Mouse (Mus musculus): ENCODE measurements at regions not wholly inside any gene's neighbourhood (a gene's known extent, or its start where the extent isn't known, plus 50 kb on each side); places are given as distances from the start of the nearest gene placed in this dataset.

GRCm38 (mm10) chr9:79301580-79301979 is 417.1 kb downstream of the Col12a1 start:
- H3K27me3 ChIP-seq (ENCODE audit: control insufficient read depth, insufficient read depth, low read length): no peaks in the 10 kb centered on the region

GRCm38 (mm10) chr9:79310591-79310990 is 408.0 kb downstream of the Col12a1 start:
- 50% methylated on average over 3 of the region's 3 CpGs for WGBS

More at GRCm38 (mm10) chr9:79301580-79301979, 417.1 kb downstream of the Col12a1 start:
- WGBS: 67% methylated on average over 3 of the region's 3 CpGs
- no peaks in the 10 kb centered on the region for H3K9me3 ChIP-seq (ENCODE audit: control insufficient read depth, low read length)
- H3K4me3 ChIP-seq (ENCODE audit: control insufficient read depth in 1 of 2, insufficient read depth in 1 of 2, low read depth in 1 of 2, low read length in 2 of 2): no peak overlapping the region
- no peak for ATAC-seq (ENCODE audit: insufficient number of reproducible peaks, insufficient read depth, low FRiP score, low read depth)
- H3K36me3 ChIP-seq (ENCODE audit: control insufficient read depth, insufficient read depth, low read length): no peaks in the 10 kb centered on the region
- H3K4me2 ChIP-seq (ENCODE audit: low read length): no peak overlapping the region
- no peaks in the 10 kb centered on the region for H3K4me1 ChIP-seq (ENCODE audit: control insufficient read depth in 2 of 2, insufficient read depth in 2 of 2, low read length in 2 of 2)
- no peak overlapping the region for H3K9ac ChIP-seq (ENCODE audit: low read length)
- no peak overlapping the region for H3K27ac ChIP-seq (replicated peaks in 1 of 2; ENCODE audit: control insufficient read depth in 1 of 2, insufficient read depth in 1 of 2, low read depth in 2 of 2, low read length in 2 of 2)

GRCm38 (mm10) chr9:79317411-79317810 is 401.2 kb downstream of the Col12a1 start:
- Histone ChIP-seq H3K36me3 (ENCODE audit: control insufficient read depth, insufficient read depth, low read length) (no peaks in the 10 kb centered on the region), H3K9me3 (ENCODE audit: control insufficient read depth, low read length) (no peaks in the 10 kb centered on the region), H3K4me2 (ENCODE audit: low read length) (no peak overlapping the region), H3K9ac (ENCODE audit: low read length) (no peak overlapping the region), H3K27ac (replicated peaks in 1 of 2; ENCODE audit: control insufficient read depth in 1 of 2, insufficient read depth in 1 of 2, low read depth in 2 of 2, low read length in 2 of 2) (no peak overlapping the region), H3K27me3 (ENCODE audit: control insufficient read depth, insufficient read depth, low read length) (no peaks in the 10 kb centered on the region), H3K4me3 (ENCODE audit: control insufficient read depth in 1 of 2, insufficient read depth in 1 of 2, low read depth in 1 of 2, low read length in 2 of 2) (no peak overlapping the region), H3K4me1 (ENCODE audit: control insufficient read depth in 2 of 2, insufficient read depth in 2 of 2, low read length in 2 of 2) (0 out of 4 replicates have a peak, but pooled peaks cover 0 to 8% of the 10 kb centered on the region in 2 experiments)
- no peak for ATAC-seq (ENCODE audit: insufficient number of reproducible peaks, insufficient read depth, low FRiP score, low read depth)

More at GRCm38 (mm10) chr9:79310591-79310990, 408.0 kb downstream of the Col12a1 start:
- H3K4me3 ChIP-seq (ENCODE audit: control insufficient read depth in 1 of 2, insufficient read depth in 1 of 2, low read depth in 1 of 2, low read length in 2 of 2): no peak overlapping the region
- no peak overlapping the region for H3K4me2 ChIP-seq (ENCODE audit: low read length)
- H3K36me3 ChIP-seq (ENCODE audit: control insufficient read depth, insufficient read depth, low read length): no peaks in the 10 kb centered on the region
- no peak overlapping the region for H3K27ac ChIP-seq (replicated peaks in 1 of 2; ENCODE audit: control insufficient read depth in 1 of 2, insufficient read depth in 1 of 2, low read depth in 2 of 2, low read length in 2 of 2)
- H3K9me3 ChIP-seq (ENCODE audit: control insufficient read depth, low read length): no peaks in the 10 kb centered on the region
- ATAC-seq (ENCODE audit: insufficient number of reproducible peaks, insufficient read depth, low FRiP score, low read depth): no peak
- no peak overlapping the region for H3K9ac ChIP-seq (ENCODE audit: low read length)
- no peaks in the 10 kb centered on the region for H3K4me1 ChIP-seq (ENCODE audit: control insufficient read depth in 2 of 2, insufficient read depth in 2 of 2, low read length in 2 of 2)
- H3K27me3 ChIP-seq (ENCODE audit: control insufficient read depth, insufficient read depth, low read length): no peaks in the 10 kb centered on the region

GRCm38 (mm10) chr9:79346371-79347096 is 372.1 kb downstream of the Col12a1 start:
- H3K27me3 ChIP-seq (ENCODE audit: control insufficient read depth, insufficient read depth, low read length): no peaks in the 10 kb centered on the region
- H3K27ac ChIP-seq (replicated peaks in 1 of 2; ENCODE audit: control insufficient read depth in 1 of 2, insufficient read depth in 1 of 2, low read depth in 2 of 2, low read length in 2 of 2): no peak overlapping the region
- 90% methylated on average over 15 of the region's 15 CpGs for WGBS
- ATAC-seq (ENCODE audit: insufficient number of reproducible peaks, insufficient read depth, low FRiP score, low read depth): no peak
- no peak overlapping the region for H3K4me3 ChIP-seq (ENCODE audit: control insufficient read depth in 1 of 2, insufficient read depth in 1 of 2, low read depth in 1 of 2, low read length in 2 of 2)
- no peaks in the 10 kb centered on the region for H3K9me3 ChIP-seq (ENCODE audit: control insufficient read depth, low read length)
- no peak overlapping the region for H3K4me2 ChIP-seq (ENCODE audit: low read length)
- no peaks in the 10 kb centered on the region for H3K4me1 ChIP-seq (ENCODE audit: control insufficient read depth in 2 of 2, insufficient read depth in 2 of 2, low read length in 2 of 2)
- H3K36me3 ChIP-seq (ENCODE audit: control insufficient read depth, insufficient read depth, low read length): no peaks in the 10 kb centered on the region
- H3K9ac ChIP-seq (ENCODE audit: low read length): no peak overlapping the region

GRCm38 (mm10) chr9:79392020-79392419 is 326.6 kb downstream of the Col12a1 start:
- no peak overlapping the region for H3K27ac ChIP-seq (replicated peaks in 1 of 2; ENCODE audit: control insufficient read depth in 1 of 2, insufficient read depth in 1 of 2, low read depth in 2 of 2, low read length in 2 of 2)
- H3K4me2 ChIP-seq (ENCODE audit: low read length): no peak overlapping the region
- 82% methylated on average over 2 of the region's 2 CpGs for WGBS
- ATAC-seq (ENCODE audit: insufficient number of reproducible peaks, insufficient read depth, low FRiP score, low read depth): no peak
- H3K9ac ChIP-seq (ENCODE audit: low read length): no peak overlapping the region
- no peak overlapping the region for H3K4me3 ChIP-seq (ENCODE audit: control insufficient read depth in 1 of 2, insufficient read depth in 1 of 2, low read depth in 1 of 2, low read length in 2 of 2)
- H3K27me3 ChIP-seq (ENCODE audit: control insufficient read depth, insufficient read depth, low read length): no peaks in the 10 kb centered on the region
- H3K4me1 ChIP-seq (ENCODE audit: control insufficient read depth in 2 of 2, insufficient read depth in 2 of 2, low read length in 2 of 2): no peaks in the 10 kb centered on the region
- no peaks in the 10 kb centered on the region for H3K9me3 ChIP-seq (ENCODE audit: control insufficient read depth, low read length)
- no peaks in the 10 kb centered on the region for H3K36me3 ChIP-seq (ENCODE audit: control insufficient read depth, insufficient read depth, low read length)

GRCm38 (mm10) chr9:79414989-79415388 is 303.6 kb downstream of the Col12a1 start:
- Histone ChIP-seq H3K9me3 (ENCODE audit: control insufficient read depth, low read length) (no peaks in the 10 kb centered on the region), H3K4me1 (ENCODE audit: control insufficient read depth in 2 of 2, insufficient read depth in 2 of 2, low read length in 2 of 2) (peaks cover 3% of the 10 kb centered on the region in 2 experiments; a peak in 2 of 4 replicates), H3K4me2 (ENCODE audit: low read length) (no peak overlapping the region), H3K36me3 (ENCODE audit: control insufficient read depth, insufficient read depth, low read length) (no peaks in the 10 kb centered on the region), H3K9ac (ENCODE audit: low read length) (no peak overlapping the region), H3K4me3 (ENCODE audit: control insufficient read depth in 1 of 2, insufficient read depth in 1 of 2, low read depth in 1 of 2, low read length in 2 of 2) (no peak overlapping the region), H3K27me3 (ENCODE audit: control insufficient read depth, insufficient read depth, low read length) (no peaks in the 10 kb centered on the region), H3K27ac (replicated peaks in 1 of 2; ENCODE audit: control insufficient read depth in 1 of 2, insufficient read depth in 1 of 2, low read depth in 2 of 2, low read length in 2 of 2) (no peak overlapping the region)
- ATAC-seq (ENCODE audit: insufficient number of reproducible peaks, insufficient read depth, low FRiP score, low read depth): no peak

GRCm38 (mm10) chr9:79430417-79430816 is 288.2 kb downstream of the Col12a1 start:
- Histone ChIP-seq H3K9ac (ENCODE audit: low read length) (no peak overlapping the region), H3K27ac (replicated peaks in 1 of 2; ENCODE audit: control insufficient read depth in 1 of 2, insufficient read depth in 1 of 2, low read depth in 2 of 2, low read length in 2 of 2) (no peak overlapping the region), H3K4me2 (ENCODE audit: low read length) (no peak overlapping the region), H3K4me1 (ENCODE audit: control insufficient read depth in 2 of 2, insufficient read depth in 2 of 2, low read length in 2 of 2) (no peaks in the 10 kb centered on the region), H3K4me3 (ENCODE audit: control insufficient read depth in 1 of 2, insufficient read depth in 1 of 2, low read depth in 1 of 2, low read length in 2 of 2) (no peak overlapping the region), H3K36me3 (ENCODE audit: control insufficient read depth, insufficient read depth, low read length) (no peaks in the 10 kb centered on the region), H3K9me3 (ENCODE audit: control insufficient read depth, low read length) (no peaks in the 10 kb centered on the region), H3K27me3 (ENCODE audit: control insufficient read depth, insufficient read depth, low read length) (no peaks in the 10 kb centered on the region)
- no peak for ATAC-seq (ENCODE audit: insufficient number of reproducible peaks, insufficient read depth, low FRiP score, low read depth)
- 54% methylated on average over 1 of the region's 1 CpGs for WGBS

- Histone ChIP-seq H3K9ac (ENCODE audit: low read length) (no peak overlapping the region), H3K4me2 (ENCODE audit: low read length) (no peak overlapping the region), H3K9me3 (ENCODE audit: control insufficient read depth, low read length) (no peaks in the 10 kb centered on the region), H3K4me1 (ENCODE audit: control insufficient read depth in 2 of 2, insufficient read depth in 2 of 2, low read length in 2 of 2) (no peaks in the 10 kb centered on the region; a peak in 1 of 4 replicates), H3K36me3 (ENCODE audit: control insufficient read depth, insufficient read depth, low read length) (no peaks in the 10 kb centered on the region), H3K4me3 (ENCODE audit: control insufficient read depth in 1 of 2, insufficient read depth in 1 of 2, low read depth in 1 of 2, low read length in 2 of 2) (no peak overlapping the region), H3K27me3 (ENCODE audit: control insufficient read depth, insufficient read depth, low read length) (no peaks in the 10 kb centered on the region), H3K27ac (replicated peaks in 1 of 2; ENCODE audit: control insufficient read depth in 1 of 2, insufficient read depth in 1 of 2, low read depth in 2 of 2, low read length in 2 of 2) (no peak overlapping the region)
- no peak for ATAC-seq (ENCODE audit: insufficient number of reproducible peaks, insufficient read depth, low FRiP score, low read depth)
- 82% methylated on average over 3 of the region's 3 CpGs for WGBS
Observed at GRCm38 (mm10) chr9:79437636-79438035, 281.0 kb downstream of the Col12a1 start.

Data from heart, embryonic 14.5 days (tissue).